Mouse (Mus musculus): Measurements from ENCODE around the gene Timm17a.

Gene Timm17a

GRCm38 (mm10) chr1:135280646-135281045 lies 32.9 kb downstream of the Timm17a start:
- no peak for DNase-seq (ENCODE audit: low read depth, low spot score)

GRCm38 (mm10) chr1:135271371-135271770 lies 42.2 kb downstream of the Timm17a start:
- DNase-seq (ENCODE audit: low read depth, low spot score), result no peak

GRCm38 (mm10) chr1:135267663-135268446 lies 45.7 kb downstream of the Timm17a start:
- peak; percentile 27 for DNase-seq (ENCODE audit: low read depth, low spot score)

GRCm38 (mm10) chr1:135265834-135266233 lies 47.7 kb downstream of the Timm17a start:
- no peak for DNase-seq (ENCODE audit: low read depth, low spot score)

- no peak for DNase-seq (ENCODE audit: low read depth, low spot score)
These were observed 50.3 kb downstream of the Timm17a start for GRCm38 (mm10) chr1:135263316-135263715.

- no peak for DNase-seq (ENCODE audit: low read depth, low spot score)
These were observed 51.2 kb downstream of the Timm17a start for GRCm38 (mm10) chr1:135262329-135262728.

GRCm38 (mm10) chr1:135260931-135261330 lies 52.6 kb downstream of the Timm17a start:
- no peak for DNase-seq (ENCODE audit: low read depth, low spot score)

- DNase-seq (ENCODE audit: low read depth, low spot score), result peak; percentile 93
These were observed 54.5 kb downstream of the Timm17a start for GRCm38 (mm10) chr1:135259128-135259436.

GRCm38 (mm10) chr1:135258380-135259127 lies 55.0 kb downstream of the Timm17a start, which contains the start of gene Elf3:
Gene Elf3, minus strand, starts transcription at chr1:135258568.
- DNase-seq (ENCODE audit: low read depth, low spot score), result no peak

- DNase-seq (ENCODE audit: low read depth, low spot score), result no peak
These were observed 57.3 kb downstream of the Timm17a start for GRCm38 (mm10) chr1:135256299-135256698.

- DNase-seq (ENCODE audit: low read depth, low spot score), result peak; percentile 44
These were observed 60.7 kb downstream of the Timm17a start for GRCm38 (mm10) chr1:135252854-135253253.

- DNase-seq (ENCODE audit: low read depth, low spot score), result no peak
These were observed 62.2 kb downstream of the Timm17a start for GRCm38 (mm10) chr1:135251405-135251804.

GRCm38 (mm10) chr1:135250706-135251105 lies 62.9 kb downstream of the Timm17a start:
- DNase-seq (ENCODE audit: low read depth, low spot score), result no peak

GRCm38 (mm10) chr1:135248434-135248850 lies 65.1 kb downstream of the Timm17a start:
- DNase-seq (ENCODE audit: low read depth, low spot score), result no peak

All from 3T3-L1 (cell line).